Mouse (Mus musculus): Measurements from ENCODE around the gene Ddx20.

DNA sequence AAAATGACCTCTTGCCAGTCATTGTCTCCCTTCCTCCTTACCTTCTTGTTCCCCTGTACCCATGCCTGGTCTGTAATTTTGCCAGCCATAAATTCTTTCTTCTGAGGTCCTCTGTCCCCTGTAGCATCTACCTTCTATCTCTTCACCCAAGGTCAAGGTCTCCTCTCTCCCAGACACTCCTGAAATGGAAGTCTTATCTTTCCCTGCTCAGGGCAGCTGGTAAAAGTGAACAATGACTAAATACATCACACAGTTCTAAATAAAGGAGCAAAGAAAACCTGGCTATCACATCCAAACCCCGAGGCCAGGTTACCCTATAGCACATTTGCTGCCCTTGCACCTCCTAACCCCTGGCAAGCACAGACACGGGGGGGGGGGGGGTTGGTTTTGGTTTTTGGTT is 26.8 kb downstream of the Ddx20 start:
- TF ChIP-seq BHLHE40 (IDR thresholded peaks at IDR 0.05; ENCODE audit: borderline replicate concordance, low read depth, low read length) (no peak), NELFE (IDR thresholded peaks at IDR 0.05; ENCODE audit: low read depth, low read length) (no peak), MAFK (IDR thresholded peaks at IDR 0.05; ENCODE audit: borderline replicate concordance, low read depth, low read length) (no peak), CTCF (IDR thresholded peaks at IDR 0.05 in 2 of 3, conservative IDR thresholded peaks at IDR 0.05 in 1 of 3; ENCODE audit: control insufficient read depth in 1 of 3, insufficient read depth in 1 of 3, low read depth in 2 of 3, low read length in 3 of 3, poor library complexity in 1 of 3, severe bottlenecking in 1 of 3) (no peak), JUND (IDR thresholded peaks at IDR 0.05; ENCODE audit: low read depth, low read length) (no peak)

Data from MEL (cell line).